Mouse (Mus musculus): Measurements from ENCODE around the gene Aagab.

Gene Aagab

DNA sequence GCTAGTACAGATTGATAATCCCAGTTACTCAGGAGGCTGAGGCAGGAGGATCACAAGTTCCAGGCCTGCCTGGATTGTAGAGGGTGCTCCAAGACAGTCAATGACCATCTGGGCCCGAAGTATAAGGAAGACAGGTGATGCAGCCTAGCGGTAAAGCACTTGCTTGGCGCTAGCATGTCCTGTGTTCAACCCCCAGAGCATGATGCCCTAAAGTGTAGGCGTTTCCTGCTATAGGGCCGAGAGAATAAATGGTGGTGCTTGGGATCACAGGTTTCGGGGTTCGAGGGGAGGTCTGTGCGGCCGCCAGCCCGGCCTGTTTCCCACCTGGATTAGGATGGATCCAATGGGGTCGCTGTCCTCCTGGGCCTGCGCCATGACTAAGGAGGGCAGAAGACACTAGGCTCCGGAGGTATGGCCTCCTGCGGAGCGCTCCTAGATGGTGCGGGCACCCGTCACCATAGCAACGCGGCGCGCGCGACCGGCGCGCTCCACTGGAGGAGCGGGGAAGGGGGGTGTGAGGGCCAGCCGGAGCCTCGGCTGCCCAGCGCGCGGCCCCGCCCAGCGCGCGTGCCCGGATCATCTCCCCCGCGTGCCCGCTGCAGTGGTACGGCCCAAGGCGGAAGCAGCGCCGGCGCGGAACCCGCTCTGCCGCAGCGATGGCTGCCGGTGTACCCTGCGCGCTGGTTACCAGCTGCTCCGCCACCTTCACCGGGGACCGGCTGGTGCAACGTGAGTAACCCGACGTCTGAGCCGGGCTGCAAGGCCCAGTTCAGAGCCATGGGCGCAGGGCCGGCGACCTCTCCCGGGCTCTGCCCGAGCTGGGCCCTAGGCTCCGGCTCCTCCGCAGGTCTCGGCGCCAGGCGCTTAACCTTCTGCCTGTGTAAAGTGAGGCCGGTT, at the start of gene Aagab, which contains the start of gene Iqch:
TSS of gene Aagab (plus strand) at position 618 of the 897 bp plus-strand sequence.
TSS of gene Iqch (minus strand) at position 451 of the 897 bp plus-strand sequence.
- peak; percentile 83 for DNase-seq (ENCODE audit: low spot score)

DNA sequence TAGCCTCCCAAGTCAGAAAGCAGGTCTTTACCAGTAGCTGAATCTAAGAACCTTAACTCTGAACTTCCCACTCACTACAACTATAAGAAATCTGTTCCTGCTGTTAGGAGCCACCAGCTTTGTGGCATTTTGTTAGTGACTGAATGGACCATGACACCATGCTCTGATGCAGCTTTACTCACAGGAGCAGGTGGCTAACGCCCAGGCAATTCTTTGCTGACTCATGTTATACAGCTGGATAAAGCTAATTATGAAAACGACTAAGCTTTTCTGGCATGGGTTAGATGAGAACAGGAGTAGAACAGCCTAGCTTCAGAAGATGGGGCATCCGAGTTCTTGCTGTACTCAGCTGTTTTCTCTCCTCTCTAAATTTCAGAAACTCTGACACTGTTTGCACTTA, 48.8 kb upstream of the Aagab start:
- no peak for DNase-seq (ENCODE audit: low spot score)

DNA sequence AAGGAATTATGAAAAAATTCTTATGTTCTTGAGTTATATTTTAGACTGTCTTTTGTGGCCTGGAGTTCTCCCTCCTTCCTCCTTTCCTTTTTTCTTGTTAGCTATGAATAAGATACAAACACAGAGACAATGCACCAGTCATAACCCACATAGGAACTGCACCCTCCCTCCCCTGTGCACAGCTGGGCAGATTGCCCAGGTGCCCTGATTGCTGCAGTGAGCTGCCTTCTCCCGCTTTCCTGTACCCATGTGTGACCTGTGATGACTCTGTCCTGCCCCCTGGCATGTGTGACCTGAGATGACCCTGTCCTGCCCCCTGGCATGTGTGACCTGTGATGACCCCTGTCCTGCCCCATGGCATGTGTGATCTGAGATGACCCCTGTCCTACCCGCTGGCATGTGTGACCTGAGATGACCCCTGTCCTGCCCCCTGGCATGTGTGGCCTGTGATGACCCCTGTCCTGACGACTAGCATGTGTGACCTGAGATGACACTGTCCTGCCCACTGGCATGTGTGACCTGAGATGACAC, 46.9 kb upstream of the Aagab start:
- no peak for DNase-seq (ENCODE audit: low spot score)

DNA sequence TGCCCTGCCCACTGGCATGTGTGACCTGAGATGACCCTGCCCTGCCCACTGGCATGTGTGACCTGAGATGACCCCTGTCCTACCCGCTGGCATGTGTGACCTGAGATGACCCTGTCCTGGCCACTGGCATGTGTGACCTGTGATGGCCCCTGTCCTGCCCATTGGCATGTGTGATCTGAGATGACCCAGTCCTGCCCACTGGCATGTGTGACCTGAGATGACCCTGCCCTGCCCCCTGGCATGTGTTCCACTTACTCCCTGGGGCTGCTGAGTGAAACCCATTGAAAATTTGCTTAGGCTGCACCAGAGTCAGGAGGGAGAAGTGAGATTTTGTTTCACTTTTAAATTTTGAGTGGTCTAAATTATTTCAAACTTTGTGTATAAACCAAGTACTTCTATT, 46.1 kb upstream of the Aagab start:
- DNase-seq (ENCODE audit: low spot score) = no peak

DNA sequence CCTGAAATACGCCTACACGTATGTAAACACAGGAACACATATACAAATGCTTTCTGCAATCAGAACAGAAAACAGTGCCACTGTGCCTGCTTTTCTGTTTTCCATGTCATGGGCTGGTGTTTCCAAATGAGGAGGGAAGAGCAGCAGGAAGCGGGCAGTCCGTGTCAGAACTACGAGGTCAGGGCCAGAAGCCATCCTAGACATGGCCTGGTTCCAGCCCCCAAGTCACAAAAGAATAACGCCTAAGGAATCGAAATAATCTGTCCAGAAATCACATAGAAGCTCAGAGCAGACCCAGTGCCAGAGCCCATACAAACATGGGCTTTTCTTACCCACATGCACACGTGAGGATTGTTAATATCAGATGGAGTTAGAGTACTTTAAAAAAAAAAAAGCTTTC, 45.5 kb upstream of the Aagab start:
- DNase-seq (ENCODE audit: low spot score) = no peak

DNA sequence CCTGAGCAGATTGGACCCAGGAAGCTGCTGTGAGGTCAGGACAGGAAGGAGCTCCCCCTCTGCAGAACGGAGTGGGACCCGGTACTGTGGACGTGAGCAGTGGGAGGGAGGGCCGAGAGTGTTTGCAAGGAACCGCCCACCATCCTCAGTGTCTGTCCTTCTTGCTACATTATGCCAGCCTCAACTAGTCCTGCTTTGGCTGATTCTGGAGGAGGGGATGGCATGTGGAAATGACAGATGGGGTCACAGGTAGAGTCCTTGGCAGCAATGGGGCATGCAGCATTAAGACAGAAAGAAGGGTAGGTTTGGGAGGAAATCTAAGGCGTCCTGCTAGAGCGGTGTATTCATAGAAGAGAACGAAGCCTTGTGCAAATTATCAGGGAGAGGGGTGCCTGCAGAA, 40.5 kb upstream of the Aagab start:
- DNase-seq (ENCODE audit: low spot score) = no peak

DNA sequence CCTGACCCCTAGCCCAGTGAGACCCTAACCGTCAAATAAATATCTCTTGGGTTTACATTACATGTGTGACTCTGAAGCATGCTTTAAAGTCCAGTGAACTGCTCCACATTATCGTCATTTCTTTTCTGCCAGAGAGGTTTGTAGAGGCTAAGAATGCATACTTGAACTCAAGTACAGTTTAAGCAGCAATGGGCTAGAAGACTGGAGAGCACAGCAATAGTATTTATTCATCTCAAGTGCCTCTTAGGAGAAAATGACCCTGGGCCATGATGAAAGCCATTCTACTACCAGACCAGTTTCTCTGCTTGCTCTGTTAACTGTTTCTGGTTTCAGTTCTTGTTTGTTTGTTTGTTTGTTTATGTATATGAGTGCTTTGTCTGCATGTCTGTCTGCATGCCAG, 39.0 kb upstream of the Aagab start:
- DNase-seq (ENCODE audit: low spot score) = no peak

DNA sequence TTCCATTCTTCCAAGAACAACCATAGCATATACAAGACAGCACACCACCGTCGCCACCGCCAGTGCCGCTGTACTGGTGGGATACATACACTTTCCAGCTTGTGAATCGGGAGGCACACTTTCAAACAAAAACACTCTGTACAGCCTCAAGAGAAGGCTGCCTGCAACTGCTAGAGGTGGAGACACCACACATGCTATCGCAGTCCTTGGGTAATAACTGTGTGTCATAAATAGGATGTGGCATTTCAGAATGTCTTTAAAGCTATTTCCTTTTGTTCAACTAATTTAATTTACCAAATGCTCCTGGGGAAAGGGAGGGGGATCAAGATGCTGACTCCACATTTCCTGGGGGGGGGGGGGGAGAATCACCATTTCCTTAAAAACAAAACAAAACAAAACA, 34.1 kb upstream of the Aagab start:
- no peak for DNase-seq (ENCODE audit: low spot score)

DNA sequence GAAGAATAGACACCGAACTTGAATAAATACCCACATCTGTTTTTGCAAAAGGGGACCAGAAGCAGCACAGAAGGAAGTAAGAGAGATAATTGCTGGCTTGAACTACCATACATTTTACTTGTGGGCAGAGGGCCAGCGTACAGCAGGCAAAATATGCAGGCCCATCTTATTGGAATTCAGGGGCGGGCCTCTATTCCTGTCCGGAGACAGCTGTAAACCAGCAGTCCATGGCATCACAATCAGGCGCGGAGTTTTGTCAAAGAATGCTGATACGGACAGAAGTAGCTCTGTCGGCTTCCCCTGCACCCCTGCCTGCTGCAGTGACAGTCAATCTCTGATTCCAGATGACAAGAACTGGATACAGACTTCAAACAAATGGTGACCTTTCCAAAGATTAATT, 33.7 kb upstream of the Aagab start:
- no peak for DNase-seq (ENCODE audit: low spot score)

DNA sequence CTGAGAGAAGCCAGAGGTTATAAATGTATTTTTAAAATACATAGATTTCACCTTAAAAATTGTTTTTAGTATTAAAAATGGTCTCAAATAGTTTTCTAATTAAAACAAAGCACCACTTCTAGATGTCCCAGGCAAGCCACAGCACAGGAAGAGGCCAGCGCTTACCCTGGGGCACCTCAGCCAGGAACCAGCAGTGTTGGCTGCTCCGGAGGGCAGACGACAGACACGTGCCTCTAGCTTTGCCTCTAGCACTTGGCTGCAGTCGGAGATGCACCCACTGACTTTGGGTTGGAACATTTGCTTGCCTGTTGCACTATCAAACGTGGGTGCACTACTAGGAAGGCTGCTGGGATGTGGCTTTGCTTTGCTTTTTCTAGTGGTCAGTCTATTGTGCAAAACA, 30.6 kb upstream of the Aagab start:
- DNase-seq (ENCODE audit: low spot score) = no peak

DNA sequence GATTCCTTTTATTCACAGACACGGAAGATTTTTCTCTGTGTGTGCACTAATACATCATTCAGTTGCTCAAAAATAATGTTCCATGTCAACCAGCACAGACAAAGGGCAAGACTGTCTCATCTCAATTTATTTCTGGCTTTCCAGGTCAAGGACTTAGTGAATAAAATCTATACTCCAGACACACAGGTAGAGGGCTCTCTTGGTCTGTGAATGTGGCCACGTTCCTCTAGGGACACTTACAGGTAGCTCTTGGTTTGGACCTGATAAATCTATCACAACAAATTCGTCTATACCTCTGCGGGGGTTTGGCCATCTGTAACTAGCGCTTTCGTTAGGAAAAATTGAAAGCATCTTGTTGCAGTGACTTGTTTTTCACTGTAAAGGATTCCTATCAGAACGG, 29.6 kb upstream of the Aagab start:
- no peak for DNase-seq (ENCODE audit: low spot score)

DNA sequence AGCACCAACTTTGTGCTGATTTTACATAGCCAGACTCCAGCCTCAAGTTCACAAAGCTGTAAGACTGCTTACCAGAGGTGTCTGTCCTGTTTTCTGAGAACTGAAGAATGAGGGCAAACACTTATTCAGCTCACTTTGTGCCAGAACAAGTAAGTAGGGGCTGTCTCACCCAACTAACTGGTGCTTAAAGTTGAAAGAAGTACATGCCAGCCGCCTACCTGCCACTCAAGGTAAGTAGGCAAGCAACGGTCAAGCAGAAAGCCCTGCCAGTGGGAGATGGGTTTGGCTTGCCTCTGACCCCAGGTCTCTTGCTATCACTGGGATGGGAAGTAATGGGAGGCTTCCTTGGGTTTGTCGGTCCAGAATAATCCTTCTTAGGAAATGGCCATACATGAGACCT, 25.0 kb upstream of the Aagab start:
- DNase-seq (ENCODE audit: low spot score) = no peak

DNA sequence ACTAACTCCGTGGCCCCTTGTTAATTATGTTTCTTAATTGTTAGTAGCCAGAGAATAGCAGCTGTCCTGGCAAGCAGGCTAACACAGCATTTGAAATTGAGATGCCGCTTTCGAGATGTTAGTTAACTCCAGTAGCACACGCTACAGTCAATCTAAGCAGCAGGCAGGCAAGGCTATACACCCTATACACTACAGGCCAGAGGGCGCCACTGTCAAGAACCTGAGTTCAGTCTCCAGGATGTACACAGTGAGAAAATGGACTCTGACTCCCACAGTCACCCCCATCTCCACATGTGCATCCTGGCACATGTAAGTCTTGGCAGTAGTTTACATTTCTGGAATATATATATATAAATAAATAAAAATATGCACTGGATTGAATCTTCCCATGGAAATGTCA, 22.8 kb upstream of the Aagab start:
- no peak for DNase-seq (ENCODE audit: low spot score)

DNA sequence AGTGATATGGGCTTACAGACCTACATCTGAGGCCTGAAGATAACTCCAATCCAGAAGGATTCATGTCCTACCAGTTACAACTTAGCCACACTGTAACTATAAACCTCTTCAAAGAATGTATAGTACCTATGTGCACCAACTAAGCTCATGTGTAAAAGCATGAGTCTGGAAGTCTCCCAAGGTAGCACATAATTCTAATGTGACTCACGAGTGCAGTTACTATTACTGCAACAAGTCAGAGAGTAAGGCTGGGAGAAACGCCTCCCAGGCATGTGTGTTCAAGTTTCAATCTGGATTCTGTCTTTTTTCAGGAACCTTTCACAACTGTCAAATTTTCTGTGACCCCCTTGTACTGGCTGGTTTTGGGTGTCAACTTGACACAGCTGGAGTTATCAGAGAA, 22.4 kb upstream of the Aagab start:
- no peak for DNase-seq (ENCODE audit: low spot score)

DNA sequence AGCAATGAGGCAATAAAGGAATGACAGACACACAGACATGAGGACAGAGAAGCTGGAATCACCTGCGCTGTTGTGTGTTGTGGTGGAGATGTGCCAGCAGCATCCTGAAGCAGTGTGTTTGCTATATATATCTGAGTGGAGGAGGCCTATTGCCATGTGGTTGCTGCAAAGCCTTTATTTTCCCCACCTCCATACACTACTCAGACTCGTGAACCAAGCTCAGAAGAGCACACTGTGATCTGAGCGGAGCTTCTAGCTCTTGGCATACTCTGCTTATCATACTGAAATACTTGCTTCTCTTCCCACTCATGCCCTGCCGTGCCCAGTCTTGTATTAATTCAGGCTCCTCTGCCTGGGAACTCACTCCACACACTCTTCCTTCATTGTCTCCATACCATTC, 20.7 kb upstream of the Aagab start:
- no peak for DNase-seq (ENCODE audit: low spot score)

DNA sequence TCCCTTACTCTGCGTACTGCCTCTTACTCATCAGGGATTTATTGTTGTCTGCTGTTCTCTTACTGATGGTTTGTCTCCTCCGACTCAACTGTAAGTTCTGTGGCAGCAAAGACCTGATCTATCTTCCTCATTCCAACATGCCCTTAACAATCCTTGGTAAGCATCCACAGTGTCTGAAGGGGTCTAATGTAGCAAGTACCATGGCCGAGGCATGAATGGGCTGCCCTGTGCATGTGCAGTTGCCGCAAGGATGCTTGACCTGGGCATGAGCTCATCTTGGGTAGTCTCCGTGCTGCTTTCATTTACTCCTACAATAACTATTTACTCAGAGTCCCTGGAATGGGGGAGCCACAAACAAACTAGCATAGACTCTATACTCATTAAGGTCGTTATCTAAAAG, 17.2 kb upstream of the Aagab start:
- no peak for DNase-seq (ENCODE audit: low spot score)

DNA sequence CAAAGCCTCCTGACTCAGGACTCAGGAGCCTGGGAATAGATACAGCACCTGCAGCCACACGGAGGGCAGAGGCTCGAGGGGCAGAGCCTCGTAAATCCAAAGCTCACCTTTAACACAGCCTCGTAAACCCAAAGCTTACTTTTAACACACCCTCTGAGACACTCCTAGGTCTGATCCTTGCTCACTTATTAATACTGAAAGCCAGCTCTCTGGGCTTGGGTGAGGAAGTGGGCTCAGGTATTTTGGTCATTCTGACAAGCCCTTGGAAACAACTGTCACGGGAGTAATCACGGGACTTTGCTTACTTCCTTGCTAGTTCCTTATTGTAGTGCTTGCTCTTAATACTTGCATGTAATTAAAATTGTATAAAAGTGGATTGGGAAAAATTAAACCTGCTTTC, 13.3 kb upstream of the Aagab start:
- DNase-seq (ENCODE audit: low spot score) = no peak

DNA sequence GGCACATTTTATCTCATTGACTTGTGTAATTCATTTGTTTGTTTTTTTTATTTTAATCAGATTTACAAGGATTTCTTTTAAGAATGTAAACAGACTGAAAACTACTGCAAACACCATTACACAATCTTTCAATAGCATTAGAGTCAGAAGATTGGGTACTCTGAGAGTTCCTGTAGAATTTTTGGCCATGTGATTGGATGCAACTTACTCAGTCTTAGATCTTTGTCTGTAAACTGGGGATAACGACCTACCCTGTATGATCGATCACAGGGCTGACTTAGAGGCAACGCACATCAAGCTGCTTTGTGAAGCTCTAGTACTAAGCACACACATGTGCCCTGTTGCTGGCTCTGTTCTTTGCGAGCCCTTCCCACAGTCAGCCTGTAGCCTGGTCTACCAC, 11.9 kb upstream of the Aagab start:
- no peak for DNase-seq (ENCODE audit: low spot score)

DNA sequence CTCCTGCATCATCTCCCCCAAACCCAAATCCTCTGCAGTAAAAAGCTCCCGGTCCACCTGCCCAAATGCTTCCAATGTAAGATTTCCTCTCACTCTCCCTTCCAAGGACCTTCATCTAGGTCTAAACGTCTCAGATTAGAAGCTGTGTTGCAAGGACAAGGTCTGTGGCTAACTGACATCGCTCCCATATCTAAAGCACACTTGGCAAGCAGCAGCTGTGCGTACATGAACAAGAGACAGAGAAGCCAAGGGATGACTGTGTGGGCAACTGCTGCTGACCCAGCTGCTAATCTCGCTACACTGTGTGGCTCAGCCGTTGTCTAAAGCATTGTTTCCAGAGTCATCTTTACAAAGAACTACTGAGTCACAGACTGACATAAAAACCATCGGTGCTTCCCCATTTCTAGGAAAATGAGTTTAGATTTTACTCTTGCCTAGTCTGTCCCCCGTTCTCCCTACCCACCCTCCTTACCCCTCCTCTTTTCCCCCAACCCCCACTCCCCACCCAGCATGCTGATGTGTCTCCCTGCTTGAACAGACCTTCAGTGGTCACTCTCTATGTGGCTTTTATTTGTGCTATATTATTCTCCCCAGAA, 10.7 kb upstream of the Aagab start:
- DNase-seq (ENCODE audit: low spot score) = no peak

DNA sequence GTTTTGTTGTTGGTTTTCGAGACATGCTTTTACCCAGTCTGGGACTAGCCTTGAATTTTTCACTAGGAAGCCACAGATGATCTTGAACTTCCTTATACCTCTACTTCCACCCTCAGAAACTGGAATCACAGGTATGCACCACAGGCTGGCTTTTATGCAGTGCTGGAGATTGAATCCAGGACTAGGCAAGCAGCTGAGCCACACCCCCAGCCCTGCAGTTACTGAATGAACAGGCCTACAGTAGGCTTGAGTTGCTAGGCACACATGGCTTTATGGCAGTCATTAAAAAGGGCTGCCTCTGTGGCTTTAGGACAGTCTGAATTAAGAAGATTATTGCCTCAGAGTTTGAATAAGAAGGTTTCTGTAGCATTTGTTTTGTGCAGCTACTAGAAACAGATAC, 7.4 kb upstream of the Aagab start:
- DNase-seq (ENCODE audit: low spot score) = no peak

DNA sequence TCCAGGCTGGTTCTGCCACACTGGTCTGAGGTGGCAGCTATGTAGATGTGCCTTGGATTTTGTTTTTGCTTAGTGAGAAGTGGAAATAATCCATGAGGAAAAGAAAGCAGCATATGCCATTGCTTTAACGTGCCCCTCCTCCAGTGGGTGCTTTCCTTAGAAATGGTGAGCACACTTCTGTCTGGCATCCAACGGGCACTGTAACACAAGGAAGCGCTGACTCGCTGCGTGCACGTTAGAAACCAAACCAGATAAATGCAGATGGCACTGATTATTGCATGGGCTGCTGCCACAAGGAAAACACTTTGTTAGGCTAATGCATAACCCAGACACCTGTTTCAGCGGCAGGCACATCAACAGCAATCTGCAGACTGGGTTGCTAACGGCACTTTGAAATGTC, 6.8 kb upstream of the Aagab start:
- no peak for DNase-seq (ENCODE audit: low spot score)

DNA sequence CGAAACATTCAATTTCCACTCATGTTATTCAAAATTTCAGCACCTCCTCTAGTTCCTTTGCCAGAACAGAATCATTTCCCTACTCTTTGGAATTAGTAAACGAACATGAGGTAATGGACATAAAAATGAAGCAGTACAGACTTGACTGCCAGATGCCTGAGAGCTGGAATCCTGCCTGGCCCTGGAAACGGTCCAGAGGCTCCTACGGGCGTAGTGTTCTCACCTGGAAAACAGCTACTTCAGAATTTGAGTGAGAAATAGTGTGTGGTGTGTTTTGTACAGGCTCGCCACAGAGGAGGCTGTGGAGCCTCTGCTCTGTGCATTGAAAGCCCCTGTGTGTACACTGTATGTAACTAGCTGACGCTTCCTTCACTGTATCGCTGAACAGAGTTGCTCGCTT, 5.8 kb upstream of the Aagab start:
- no peak for DNase-seq (ENCODE audit: low spot score)

DNA sequence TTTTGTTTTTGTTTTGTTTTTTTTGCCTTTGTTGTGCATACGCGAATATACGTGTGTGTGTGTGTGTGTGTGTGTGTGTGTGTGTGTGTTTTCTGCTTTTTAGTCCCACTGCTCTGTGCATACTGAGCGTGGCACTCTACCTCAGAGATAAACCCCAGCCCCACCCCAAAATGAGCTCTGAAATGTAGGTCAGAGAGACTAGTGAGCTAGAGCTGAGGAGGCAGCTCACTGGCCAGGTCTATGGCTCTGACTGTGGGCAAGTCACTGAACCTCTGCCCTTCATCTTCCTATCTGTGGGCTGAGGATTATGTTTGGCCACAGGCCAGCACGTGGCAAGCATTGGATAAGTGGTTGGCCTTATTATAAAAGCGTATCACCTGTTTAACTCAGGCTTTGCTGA, 1.4 kb downstream of the Aagab start:
- DNase-seq (ENCODE audit: low spot score) = no peak

DNA sequence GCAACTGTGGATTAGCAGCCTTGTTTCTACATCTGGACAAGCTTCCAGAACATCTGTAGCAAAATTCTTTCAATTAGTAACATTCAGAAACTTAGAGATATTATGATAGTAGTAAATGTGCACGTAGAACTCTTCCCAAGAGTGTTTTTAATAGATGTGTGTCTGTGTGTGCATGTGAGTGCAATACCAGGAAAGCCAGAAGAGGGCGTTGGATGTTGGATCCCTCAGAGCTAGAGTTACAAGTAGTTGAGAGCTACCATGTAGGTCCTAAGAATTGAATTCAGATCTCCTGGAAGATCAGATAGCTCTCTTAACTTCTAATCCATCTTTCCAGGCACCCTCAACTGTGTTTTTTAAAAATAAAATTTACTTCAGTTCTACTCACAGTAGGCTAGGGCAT, 4.1 kb downstream of the Aagab start:
- DNase-seq (ENCODE audit: low spot score) = no peak
